Mouse (Mus musculus) heart, postnatal 0 days (tissue): Measurements from ENCODE around the gene Cfap99.

Experiments used
- CTCF ChIP-seq: IDR thresholded peaks from 2 replicates; pipeline ENCODE4 v1.5.1; 2016; ENCODE audit warnings: antibody characterized with exemption, control low read depth, low read depth
- EP300 ChIP-seq: IDR thresholded peaks from 2 replicates; pipeline ENCODE4 v1.6.1; 2016; ENCODE audit warnings: antibody characterized with exemption, low read depth

DNA sequence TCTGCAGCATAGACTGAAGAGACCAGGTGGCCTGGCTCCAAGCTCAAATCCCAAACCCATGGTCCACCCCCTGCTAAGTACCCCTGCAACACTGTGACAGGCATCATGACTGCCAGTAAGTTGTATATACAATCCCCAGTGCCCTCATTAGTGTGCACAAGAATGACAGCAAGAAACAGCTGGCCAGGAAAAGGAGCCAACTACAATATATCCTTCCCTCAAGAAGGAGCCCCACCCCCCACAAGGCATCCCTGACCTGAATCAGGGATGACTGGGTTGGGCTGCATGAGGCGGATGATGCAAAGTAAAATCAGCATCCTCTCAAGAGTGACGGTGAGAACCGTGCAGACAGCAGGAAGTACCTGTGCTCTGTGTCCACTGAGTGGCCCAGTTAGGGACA lies 38.3 kb upstream of the Cfap99 start:
- TF ChIP-seq CTCF = no peak
- TF ChIP-seq EP300 = no peak
